Mouse (Mus musculus): ENCODE measurements around the gene BC030867. TPM values are rescaled to one million over a fixed set of nuclear protein-coding genes. Genes with fewer than 3 reads are reported as not detected.

BC030867 gene
- polyA plus RNA-seq, 1 experiment = 0.65 TPM

DNA sequence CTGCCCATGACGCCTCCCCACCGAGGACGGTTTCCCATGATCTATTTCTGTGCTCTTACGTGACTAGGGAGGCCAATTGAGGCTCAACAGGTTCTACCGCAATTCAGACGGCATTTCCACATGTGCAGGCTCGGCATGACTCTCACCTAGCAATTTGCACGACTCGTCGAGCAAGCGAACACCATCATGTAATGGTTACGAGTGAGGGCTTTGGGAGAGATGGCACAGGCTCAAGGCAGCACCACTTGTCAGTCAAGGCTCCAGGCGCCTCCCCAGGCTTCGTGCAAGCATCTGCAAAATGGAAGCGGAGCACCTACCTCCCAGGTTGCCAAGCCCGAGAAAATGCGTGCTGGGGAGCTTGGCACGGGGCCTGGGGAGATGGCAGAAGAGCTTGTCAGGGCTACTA is 36.7 kb upstream of the BC030867 start:
- H3K4me3 ChIP-seq (replicated peaks; ENCODE audit: extremely low read depth, low read depth, low read length) = no peak overlapping the region
- TF ChIP-seq POLR2A (IDR thresholded peaks at IDR 0.05; ENCODE audit: borderline replicate concordance, extremely low read depth, low read depth, low read length) = no peak
- no peak for TF ChIP-seq CTCF (IDR thresholded peaks at IDR 0.05; ENCODE audit: insufficient read depth, low read length)
- DNase-seq = no peak
- WGBS = 53% methylated on average over 18 of the region's 18 CpGs
- peaks cover 52% of the 10 kb centered on the region for H3K4me1 ChIP-seq (ENCODE audit: control insufficient read depth, insufficient read depth, low read length)

DNA sequence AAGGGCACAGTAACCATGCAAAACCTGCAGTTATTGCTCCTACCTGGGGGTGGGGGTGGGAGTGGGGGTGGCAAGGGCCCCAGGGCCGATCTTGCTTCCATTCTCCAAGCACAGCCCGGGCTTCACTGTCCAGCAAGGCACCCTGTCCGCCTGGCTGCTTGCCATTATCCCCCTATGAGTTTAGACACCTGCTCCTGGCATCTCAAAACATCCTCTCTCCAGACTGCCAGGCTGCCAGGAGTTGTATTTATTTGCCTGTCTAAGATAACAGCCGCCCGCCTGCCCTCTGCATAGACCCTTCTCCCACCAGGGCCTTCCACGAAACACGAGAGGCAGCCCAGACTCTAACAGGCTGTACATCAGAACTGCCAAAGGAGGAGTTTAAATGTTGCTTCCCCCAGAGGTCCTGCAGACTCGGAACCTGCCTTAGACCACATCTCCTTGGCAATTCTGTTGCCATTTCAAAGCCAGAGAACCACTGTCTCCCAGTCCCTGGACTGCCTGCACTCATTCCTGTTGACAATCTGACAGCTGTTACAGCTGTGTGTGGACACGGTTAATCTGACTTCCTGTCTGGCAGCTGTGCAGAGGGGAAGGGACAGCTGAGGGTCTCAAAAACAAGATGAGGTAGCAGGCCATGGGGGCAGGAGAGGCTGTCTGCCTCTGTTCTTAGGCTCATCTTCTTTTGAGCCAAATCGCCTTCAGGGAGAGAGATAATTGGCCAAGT is 34.1 kb upstream of the BC030867 start:
- WGBS = 29% methylated on average over 10 of the region's 10 CpGs
- H3K4me1 ChIP-seq (ENCODE audit: control insufficient read depth, insufficient read depth, low read length) = peaks cover 63% of the 10 kb centered on the region
- H3K4me3 ChIP-seq (replicated peaks; ENCODE audit: extremely low read depth, low read depth, low read length) = no peak overlapping the region
- DNase-seq = no peak
- TF ChIP-seq POLR2A (IDR thresholded peaks at IDR 0.05; ENCODE audit: borderline replicate concordance, extremely low read depth, low read depth, low read length) = no peak
- no peak for TF ChIP-seq CTCF (IDR thresholded peaks at IDR 0.05; ENCODE audit: insufficient read depth, low read length)

DNA sequence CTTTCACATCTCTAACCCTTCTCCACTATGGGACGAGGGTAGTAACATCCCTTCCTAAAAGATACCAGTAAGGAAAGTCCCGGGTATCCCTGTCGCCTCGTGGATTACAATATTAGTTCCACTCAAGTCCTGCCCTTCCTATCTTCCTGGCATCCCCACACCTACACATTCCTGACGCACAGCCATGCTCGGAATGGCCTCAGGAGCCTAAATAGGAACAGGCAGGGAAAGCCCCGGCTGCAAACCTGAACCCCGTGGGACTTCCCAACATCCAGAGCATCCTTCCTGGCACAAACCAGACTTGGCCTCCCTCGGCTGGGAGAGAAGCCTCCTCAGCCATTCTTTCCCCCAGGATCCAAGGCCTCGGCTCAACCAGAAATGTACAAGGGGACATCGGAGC is 33.2 kb upstream of the BC030867 start:
- no peak for DNase-seq
- 39% methylated on average over 11 of the region's 11 CpGs for WGBS
- Histone ChIP-seq H3K4me3 (replicated peaks; ENCODE audit: extremely low read depth, low read depth, low read length) (no peak overlapping the region), H3K4me1 (ENCODE audit: control insufficient read depth, insufficient read depth, low read length) (peaks cover 65% of the 10 kb centered on the region)
- TF ChIP-seq POLR2A (IDR thresholded peaks at IDR 0.05; ENCODE audit: borderline replicate concordance, extremely low read depth, low read depth, low read length) (no peak), CTCF (IDR thresholded peaks at IDR 0.05; ENCODE audit: insufficient read depth, low read length) (no peak)

DNA sequence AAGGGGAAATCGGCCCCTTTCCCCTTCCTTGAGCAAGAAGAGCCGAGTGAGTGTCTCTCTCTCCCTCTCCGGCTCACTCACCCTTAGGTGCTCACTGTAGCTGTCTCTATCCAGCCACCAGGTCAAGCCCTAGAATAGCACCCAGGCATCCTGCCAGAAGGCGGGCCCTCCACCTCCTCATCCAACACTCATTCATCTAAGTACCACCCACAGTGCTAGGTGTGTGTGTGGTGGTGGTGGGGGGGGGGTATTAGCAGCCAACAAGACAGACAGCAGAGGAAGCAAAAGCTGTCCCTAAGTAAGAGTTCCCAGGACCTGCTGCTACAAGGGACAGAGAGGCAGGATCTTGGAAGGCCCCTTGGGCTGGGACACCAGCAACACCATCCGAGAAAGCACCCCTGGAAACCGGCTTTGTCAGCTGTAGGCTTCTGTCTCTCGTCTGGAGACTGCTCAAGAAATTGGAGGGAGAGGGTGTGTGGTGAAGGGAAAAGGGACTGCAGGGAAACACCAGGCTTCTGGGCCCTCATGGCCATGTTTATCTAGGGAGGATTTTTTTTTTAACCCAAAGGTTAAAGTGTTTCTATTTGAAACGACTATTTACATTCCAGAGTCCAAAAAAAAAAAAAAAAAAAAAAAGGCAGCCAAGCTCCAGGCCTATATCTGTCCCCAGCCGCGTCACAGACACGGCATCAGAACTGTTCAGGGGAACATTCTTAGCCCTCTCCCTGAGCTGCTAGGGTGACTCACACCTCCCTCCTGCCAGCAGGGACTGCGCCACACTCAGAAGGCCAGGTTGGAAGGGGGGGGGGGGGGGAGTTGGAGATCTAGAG is 32.4 kb upstream of the BC030867 start:
- WGBS = 17% methylated on average over 12 of the region's 12 CpGs
- H3K4me1 ChIP-seq (ENCODE audit: control insufficient read depth, insufficient read depth, low read length) = peaks cover 65% of the 10 kb centered on the region
- no peak overlapping the region for H3K4me3 ChIP-seq (replicated peaks; ENCODE audit: extremely low read depth, low read depth, low read length)
- TF ChIP-seq CTCF (IDR thresholded peaks at IDR 0.05; ENCODE audit: insufficient read depth, low read length) = no peak
- TF ChIP-seq POLR2A (IDR thresholded peaks at IDR 0.05; ENCODE audit: borderline replicate concordance, extremely low read depth, low read depth, low read length) = no peak
- peak; percentile 77 for DNase-seq

DNA sequence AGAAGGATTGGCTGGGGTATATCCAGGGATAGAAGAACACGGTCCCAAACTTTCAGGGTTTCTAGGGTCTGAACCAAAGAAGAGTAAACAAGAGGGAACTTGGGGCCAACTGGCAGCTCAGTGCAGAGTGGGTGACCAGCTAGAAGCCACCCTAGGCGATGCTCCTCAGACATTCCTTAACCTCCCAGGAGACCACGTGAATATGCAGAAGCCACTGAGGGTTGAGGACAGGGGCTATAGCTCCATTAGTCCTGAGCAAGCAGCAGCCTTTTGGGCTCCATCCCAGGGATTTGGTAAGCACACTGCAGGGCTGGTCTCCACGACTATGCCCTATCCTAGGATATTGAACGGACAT is 31.8 kb upstream of the BC030867 start:
- TF ChIP-seq CTCF (IDR thresholded peaks at IDR 0.05; ENCODE audit: insufficient read depth, low read length) (no peak), POLR2A (IDR thresholded peaks at IDR 0.05; ENCODE audit: borderline replicate concordance, extremely low read depth, low read depth, low read length) (no peak)
- 32% methylated on average over 5 of the region's 5 CpGs for WGBS
- H3K4me1 ChIP-seq (ENCODE audit: control insufficient read depth, insufficient read depth, low read length) = peaks cover 61% of the 10 kb centered on the region
- DNase-seq = no peak
- H3K4me3 ChIP-seq (replicated peaks; ENCODE audit: extremely low read depth, low read depth, low read length) = peak overlapping the region; percentile 6

DNA sequence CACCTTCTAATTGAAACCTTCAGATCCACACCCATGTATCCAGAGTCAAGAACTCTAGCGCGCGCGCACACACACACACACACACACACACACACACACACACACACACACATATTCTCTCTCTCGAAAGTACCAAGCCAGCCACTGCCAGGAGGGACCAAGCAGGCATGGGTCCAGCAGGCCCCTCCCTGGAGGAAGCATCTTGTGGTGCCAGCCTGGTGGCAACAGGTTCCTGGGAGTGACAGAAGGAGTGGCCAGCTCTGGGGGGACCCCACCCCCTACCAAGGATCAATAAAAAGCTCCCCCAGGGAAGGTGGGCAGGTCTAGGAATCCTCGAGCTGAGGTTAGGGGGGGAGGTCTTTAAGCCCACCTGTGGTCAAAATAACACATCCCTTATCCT is 31.3 kb upstream of the BC030867 start:
- TF ChIP-seq POLR2A (IDR thresholded peaks at IDR 0.05; ENCODE audit: borderline replicate concordance, extremely low read depth, low read depth, low read length) = no peak
- no peak for DNase-seq
- WGBS = 38% methylated on average over 6 of the region's 6 CpGs
- Histone ChIP-seq H3K4me3 (replicated peaks; ENCODE audit: extremely low read depth, low read depth, low read length) (peak overlapping the region; percentile 31), H3K4me1 (ENCODE audit: control insufficient read depth, insufficient read depth, low read length) (peaks cover 59% of the 10 kb centered on the region)

DNA sequence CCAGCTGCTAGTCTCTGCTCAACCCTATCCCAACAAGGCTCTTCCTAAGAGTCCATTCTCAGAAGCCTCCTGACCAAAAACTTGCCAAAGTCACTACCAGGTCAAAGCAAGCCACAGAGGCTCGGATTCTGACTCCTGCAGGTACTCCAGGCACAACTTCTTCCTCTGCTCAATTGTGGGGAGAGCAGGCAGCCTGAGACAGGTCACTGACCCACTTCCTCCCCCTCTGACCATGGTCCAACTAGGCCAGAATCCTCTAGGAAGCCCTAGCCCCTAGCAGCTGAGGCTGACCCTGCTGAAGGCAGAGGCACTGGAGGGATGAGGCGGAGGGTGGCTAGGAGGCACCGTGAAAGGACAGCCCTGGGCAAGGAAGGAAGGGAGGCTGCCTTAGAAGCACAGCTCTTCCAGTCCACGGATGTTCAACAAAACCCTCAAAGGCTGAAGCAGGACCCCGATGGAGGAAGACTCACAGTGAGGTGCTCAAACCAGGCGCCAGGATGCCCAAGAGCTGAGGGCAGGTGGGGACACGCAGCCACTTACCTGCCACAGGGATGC is 30.7 kb upstream of the BC030867 start:
- no peak for DNase-seq
- 23% methylated on average over 7 of the region's 7 CpGs for WGBS
- peaks cover 59% of the 10 kb centered on the region for H3K4me1 ChIP-seq (ENCODE audit: control insufficient read depth, insufficient read depth, low read length)
- H3K4me3 ChIP-seq (replicated peaks; ENCODE audit: extremely low read depth, low read depth, low read length) = peak overlapping the region; percentile 70
- TF ChIP-seq CTCF (IDR thresholded peaks at IDR 0.05; ENCODE audit: insufficient read depth, low read length) = no peak
- TF ChIP-seq POLR2A (IDR thresholded peaks at IDR 0.05; ENCODE audit: borderline replicate concordance, extremely low read depth, low read depth, low read length) = no peak

DNA sequence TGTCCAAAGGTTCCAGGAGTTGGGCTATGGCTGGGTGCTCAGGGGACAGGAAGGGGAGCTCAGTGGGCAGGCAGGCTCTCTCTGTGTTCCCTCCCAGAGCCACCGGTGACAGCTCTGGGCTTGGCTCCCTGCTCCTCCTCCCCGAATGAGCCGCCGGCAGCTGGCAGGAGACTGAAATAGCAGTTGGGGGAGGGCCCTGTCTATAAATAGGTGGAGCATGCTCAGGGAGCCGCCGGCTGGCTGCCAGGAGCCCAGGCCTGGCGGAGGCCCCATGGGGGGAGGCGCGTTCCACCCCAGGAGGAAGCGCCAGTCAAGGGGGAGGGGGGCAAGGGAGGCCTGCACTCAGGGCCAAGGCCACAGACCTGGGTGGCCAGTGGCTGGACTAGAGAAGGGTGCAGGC is 29.9 kb upstream of the BC030867 start:
- H3K4me1 ChIP-seq (ENCODE audit: control insufficient read depth, insufficient read depth, low read length) = peaks cover 55% of the 10 kb centered on the region
- no peak for TF ChIP-seq CTCF (IDR thresholded peaks at IDR 0.05; ENCODE audit: insufficient read depth, low read length)
- peak; percentile 92; the same call in 1 of the 2 replicates for TF ChIP-seq POLR2A (IDR thresholded peaks at IDR 0.05; ENCODE audit: borderline replicate concordance, extremely low read depth, low read depth, low read length)
- 0% methylated on average over 9 of the region's 10 CpGs for WGBS
- H3K4me3 ChIP-seq (replicated peaks; ENCODE audit: extremely low read depth, low read depth, low read length) = peak overlapping the region; percentile 70
- peak; percentile 94 for DNase-seq

DNA sequence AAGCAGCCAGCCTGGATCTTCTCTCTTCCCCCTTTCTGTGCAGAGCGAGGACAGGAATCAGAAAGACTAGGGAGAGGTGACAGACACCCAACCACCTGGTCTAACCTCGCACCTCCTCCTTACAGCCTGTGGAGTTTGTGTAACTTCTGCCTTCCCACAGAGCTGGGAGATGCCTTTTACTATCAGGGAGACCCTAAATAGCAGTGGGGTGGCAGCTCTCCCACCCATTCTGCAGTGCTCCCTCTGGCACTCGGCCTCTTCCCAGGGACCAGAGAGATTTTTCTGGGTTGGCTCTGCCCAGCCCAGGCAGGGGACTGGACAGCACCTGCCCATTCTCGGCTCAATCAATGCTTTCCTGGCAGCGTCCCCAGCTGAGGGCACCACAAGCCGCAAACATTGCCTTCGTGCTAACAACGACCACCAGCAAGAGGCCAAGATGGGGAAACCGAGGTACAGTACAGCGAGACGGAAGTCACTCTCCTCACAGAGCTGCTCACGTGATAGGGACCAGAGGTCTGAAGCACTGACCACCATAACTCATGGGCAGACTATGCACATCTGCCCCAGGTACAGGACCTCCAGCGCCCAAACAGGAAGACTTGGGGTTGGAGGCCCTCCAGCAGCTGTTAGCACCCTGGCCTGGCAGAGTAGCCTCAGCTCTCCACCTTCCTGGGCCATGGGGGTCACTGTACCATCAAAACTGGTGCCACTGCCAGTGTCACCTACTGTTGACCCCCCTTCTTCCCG is 29.3 kb upstream of the BC030867 start:
- Histone ChIP-seq H3K4me3 (replicated peaks; ENCODE audit: extremely low read depth, low read depth, low read length) (no peak overlapping the region), H3K4me1 (ENCODE audit: control insufficient read depth, insufficient read depth, low read length) (peaks cover 52% of the 10 kb centered on the region)
- TF ChIP-seq CTCF (IDR thresholded peaks at IDR 0.05; ENCODE audit: insufficient read depth, low read length) (no peak), POLR2A (IDR thresholded peaks at IDR 0.05; ENCODE audit: borderline replicate concordance, extremely low read depth, low read depth, low read length) (no peak)
- no peak for DNase-seq
- 46% methylated on average over 14 of the region's 14 CpGs for WGBS

Data from lung, adult 2 months (tissue).